Mouse (Mus musculus): ENCODE measurements around the gene 2210407C18Rik.

DNA sequence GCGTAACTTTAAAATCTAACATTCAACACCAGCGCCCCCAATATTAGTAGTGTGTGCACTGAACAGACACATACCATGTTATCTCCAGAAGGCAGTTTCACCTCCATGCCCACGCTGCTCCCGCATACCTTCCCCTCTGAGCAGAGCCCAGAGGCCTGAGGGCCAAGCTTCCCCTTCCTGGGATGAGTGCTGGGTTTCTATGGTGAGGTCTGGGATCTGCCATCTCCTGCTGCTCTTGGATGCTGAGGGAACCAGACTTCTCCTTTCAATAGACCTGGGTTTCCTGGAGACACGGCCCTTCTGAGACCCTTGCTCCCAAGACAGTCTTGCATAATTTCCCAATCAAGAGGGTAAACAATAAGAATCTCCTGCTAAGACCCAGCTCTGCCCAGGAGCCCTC lies 14.5 kb upstream of the 2210407C18Rik start, which contains the start of gene Olfr323:
- TF ChIP-seq EP300 (optimal IDR thresholded peaks at IDR 0.05) (no peak), CTCF (IDR thresholded peaks at IDR 0.05; ENCODE audit: low read depth) (no peak)

Measured in stomach, postnatal 0 days (tissue).